Comparison of ENCODE assay signal across 26 mouse cellular contexts in the genomic region with DNA sequence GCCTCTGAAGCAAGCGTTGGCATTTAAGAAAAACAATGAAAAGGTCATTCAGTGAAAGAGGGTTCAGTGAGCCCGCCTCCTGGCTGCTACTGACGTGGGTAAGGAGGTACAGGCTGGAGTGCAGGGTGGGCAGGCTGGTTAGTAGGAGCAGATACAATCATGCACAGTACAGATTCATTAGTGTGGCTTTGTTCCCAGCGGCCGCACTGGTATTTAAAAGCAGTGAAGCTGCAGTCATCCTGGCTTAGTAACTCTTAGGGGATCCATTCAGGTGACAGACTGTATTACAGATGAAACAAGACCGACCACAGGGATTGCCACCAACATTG. TPM values are rescaled to one million over a fixed set of nuclear protein-coding genes. Genes with fewer than 3 reads are reported as not detected.
DNase-seq lines count a peak whose midpoint lies in the region; ATAC-seq lines count a peak whose summit lies in the region.
"Had no signal": no experiment of that assay in that cellular context is flagged by ENCODE, and none has a peak within 500 bp of the region (broad histone marks: within the 10 kb centered on the region; RNA-seq: fewer than 3 reads in every experiment).

No protein-coding gene starts in this region.

- H3K9me3 ChIP-seq in forebrain, embryonic 11.5 days (ENCODE audit: control insufficient read depth, low read length), result no peaks in the 10 kb centered on the region
- no peaks in the 10 kb centered on the region for H3K9me3 ChIP-seq in forebrain, embryonic 12.5 days
- H3K9me3 ChIP-seq in midbrain, embryonic 15.5 days, result no peaks in the 10 kb centered on the region
- no peaks in the 10 kb centered on the region for H3K9me3 ChIP-seq in midbrain, embryonic 10.5 days (replicated peaks)
- H3K9me3 ChIP-seq in hindbrain, embryonic 14.5 days (ENCODE audit: control insufficient read depth, low read length), result no peaks in the 10 kb centered on the region
- no peaks in the 10 kb centered on the region for H3K9me3 ChIP-seq in neural tube, embryonic 15.5 days (replicated peaks)
- H3K9me3 ChIP-seq: intestine, embryonic 15.5 days; megakaryocyte, embryonic 14.5 days had no signal

- no peaks in the 10 kb centered on the region; the same call in 1 of the 2 replicates for H3K36me3 ChIP-seq in forebrain, embryonic 11.5 days (ENCODE audit: control insufficient read depth, insufficient read depth, low read length)
- H3K36me3 ChIP-seq in forebrain, embryonic 12.5 days (replicated peaks), result peaks cover 25% of the 10 kb centered on the region; the same call in 1 of the 2 replicates
- H3K36me3 ChIP-seq in midbrain, embryonic 15.5 days (replicated peaks), result peaks cover 12% of the 10 kb centered on the region; the same call in 1 of the 2 replicates
- H3K36me3 ChIP-seq in midbrain, embryonic 10.5 days, result peaks cover 33% of the 10 kb centered on the region
- peaks cover 35% of the 10 kb centered on the region for H3K36me3 ChIP-seq in hindbrain, embryonic 14.5 days (replicated peaks; ENCODE audit: control insufficient read depth, insufficient read depth)
- H3K36me3 ChIP-seq in neural tube, embryonic 15.5 days, result peaks cover 40% of the 10 kb centered on the region
- H3K36me3 ChIP-seq: intestine, embryonic 15.5 days had no signal

- H3K4me2 ChIP-seq in forebrain, embryonic 11.5 days (ENCODE audit: low read depth, low read length, severe bottlenecking), result no peak overlapping the region
- no peak overlapping the region for H3K4me2 ChIP-seq in forebrain, embryonic 12.5 days
- H3K4me2 ChIP-seq in midbrain, embryonic 15.5 days, result no peak overlapping the region
- H3K4me2 ChIP-seq in hindbrain, embryonic 14.5 days (replicated peaks), result no peak overlapping the region
- no peak overlapping the region for H3K4me2 ChIP-seq in neural tube, embryonic 15.5 days
- H3K4me2 ChIP-seq: intestine, embryonic 15.5 days had no signal

- H3K4me3 ChIP-seq in forebrain, embryonic 11.5 days (ENCODE audit: low read depth, low read length), result no peak overlapping the region
- no peak overlapping the region for H3K4me3 ChIP-seq in forebrain, embryonic 12.5 days (replicated peaks)
- no peak overlapping the region for H3K4me3 ChIP-seq in midbrain, embryonic 15.5 days
- no peak overlapping the region for H3K4me3 ChIP-seq in midbrain, embryonic 10.5 days
- H3K4me3 ChIP-seq in hindbrain, embryonic 14.5 days (replicated peaks; ENCODE audit: low read length), result no peak overlapping the region
- H3K4me3 ChIP-seq in neural tube, embryonic 15.5 days (replicated peaks), result no peak overlapping the region
- H3K4me3 ChIP-seq: erythroblast, embryonic 14.5 days; intestine, embryonic 15.5 days; megakaryocyte, embryonic 14.5 days; myocyte had no signal

- intact Hi-C loops in left cerebral cortex, postnatal 25 days (cut with DNase I), result no loop called here

- no peaks in the 10 kb centered on the region for H3K27me3 ChIP-seq in forebrain, embryonic 11.5 days (ENCODE audit: control insufficient read depth, insufficient read depth, low read length)
- H3K27me3 ChIP-seq in forebrain, embryonic 12.5 days, result no peaks in the 10 kb centered on the region
- H3K27me3 ChIP-seq in midbrain, embryonic 15.5 days (replicated peaks), result no peaks in the 10 kb centered on the region
- no peaks in the 10 kb centered on the region for H3K27me3 ChIP-seq in midbrain, embryonic 10.5 days (ENCODE audit: low read depth, poor library complexity, severe bottlenecking)
- no peaks in the 10 kb centered on the region for H3K27me3 ChIP-seq in hindbrain, embryonic 14.5 days (ENCODE audit: control insufficient read depth, insufficient read depth, low read length)
- H3K27me3 ChIP-seq in neural tube, embryonic 15.5 days (replicated peaks), result no peaks in the 10 kb centered on the region
- H3K27me3 ChIP-seq: intestine, embryonic 15.5 days; megakaryocyte, embryonic 14.5 days had no signal

- ATAC-seq in forebrain, embryonic 11.5 days (replicated peaks; ENCODE audit: low FRiP score), result peak; percentile 54; the same call in 1 of the 2 replicates
- ATAC-seq in forebrain, embryonic 12.5 days (ENCODE audit: low FRiP score), result no peak; the same call in 1 of the 2 replicates
- ATAC-seq in midbrain, embryonic 15.5 days (replicated peaks), result peak; percentile 62
- ATAC-seq in hindbrain, embryonic 14.5 days (ENCODE audit: low FRiP score), result peak; percentile 56; the same call in 1 of the 2 replicates
- peak; percentile 56; the same call in 1 of the 2 replicates for ATAC-seq in neural tube, embryonic 15.5 days (ENCODE audit: low FRiP score)
- ATAC-seq: intestine, embryonic 15.5 days had no signal

- H3K27ac ChIP-seq in forebrain, embryonic 11.5 days (ENCODE audit: low read depth, low read length), result no peak overlapping the region
- H3K27ac ChIP-seq in forebrain, embryonic 12.5 days, result no peak overlapping the region
- H3K27ac ChIP-seq in midbrain, embryonic 15.5 days, result no peak overlapping the region
- no peak overlapping the region for H3K27ac ChIP-seq in midbrain, embryonic 10.5 days (replicated peaks)
- no peak overlapping the region for H3K27ac ChIP-seq in hindbrain, embryonic 14.5 days
- H3K27ac ChIP-seq in neural tube, embryonic 15.5 days (replicated peaks), result no peak overlapping the region
- H3K27ac ChIP-seq: intestine, embryonic 15.5 days had no signal

- H3K4me1 ChIP-seq in forebrain, embryonic 11.5 days (replicated peaks; ENCODE audit: control insufficient read depth, insufficient read depth, low read length), result no peaks in the 10 kb centered on the region
- no peaks in the 10 kb centered on the region for H3K4me1 ChIP-seq in forebrain, embryonic 12.5 days
- no peaks in the 10 kb centered on the region for H3K4me1 ChIP-seq in midbrain, embryonic 15.5 days
- H3K4me1 ChIP-seq in midbrain, embryonic 10.5 days, result no peaks in the 10 kb centered on the region
- no peaks in the 10 kb centered on the region for H3K4me1 ChIP-seq in hindbrain, embryonic 14.5 days (replicated peaks; ENCODE audit: control insufficient read depth, insufficient read depth, low read length)
- H3K4me1 ChIP-seq in neural tube, embryonic 15.5 days, result 0 out of 2 replicates have a peak, but pooled peaks cover 5% of the 10 kb centered on the region
- H3K4me1 ChIP-seq: intestine, embryonic 15.5 days had no signal

- H3K9ac ChIP-seq in forebrain, embryonic 11.5 days (ENCODE audit: low read length), result no peak overlapping the region
- no peak overlapping the region for H3K9ac ChIP-seq in forebrain, embryonic 12.5 days
- H3K9ac ChIP-seq in midbrain, embryonic 15.5 days, result no peak overlapping the region
- H3K9ac ChIP-seq in hindbrain, embryonic 14.5 days, result no peak overlapping the region
- H3K9ac ChIP-seq in neural tube, embryonic 15.5 days (replicated peaks), result no peak overlapping the region
- H3K9ac ChIP-seq: intestine, embryonic 15.5 days had no signal

- no peak for DNase-seq in forebrain, embryonic 11.5 days (ENCODE audit: low spot score)
- no peak for DNase-seq in midbrain, embryonic 10.5 days (ENCODE audit: low spot score)
- DNase-seq in hindbrain, embryonic 14.5 days (ENCODE audit: low spot score), result no peak
- no peak for DNase-seq in adrenal gland, adult 8-10 months
- no peak for DNase-seq in left cerebral cortex, postnatal 25 days (ENCODE audit: low spot score in 2 of 2)
- DNase-seq: adrenal gland, postnatal 36 days; cerebellum, adult 18-20 months; gastrocnemius, postnatal 10 days; heart, adult 18-20 months; heart, postnatal 36 days; kidney, adult 9 months; kidney, postnatal 25 days; left cerebral cortex, postnatal 4 days; liver; thymus, postnatal 14 days had no signal

- whole genome bisulfite sequencing in forebrain, embryonic 11.5 days, result 44% methylated on average over 6 of the region's 6 CpGs
- 50% methylated on average over 6 of the region's 6 CpGs for WGBS in forebrain, embryonic 12.5 days
- 69% methylated on average over 6 of the region's 6 CpGs for WGBS in midbrain, embryonic 15.5 days
- WGBS in midbrain, embryonic 10.5 days, result 66% methylated on average over 6 of the region's 6 CpGs
- WGBS in hindbrain, embryonic 14.5 days, result 55% methylated on average over 6 of the region's 6 CpGs
- WGBS in neural tube, embryonic 15.5 days, result 52% methylated on average over 6 of the region's 6 CpGs

RNA-seq across cellular contexts. Expression of a gene that starts 25.1 kb away (rescaled TPM):
- polyA plus RNA-seq in forebrain, embryonic 11.5 days (2014; fragmentation: Nextera tagmentation; extraction: Ambion mirVana), result 13.9 and 14.3 TPM in 2 replicates
- polyA plus RNA-seq in forebrain, embryonic 12.5 days (2016; fragmentation: Nextera tagmentation; extraction: Ambion mirVana), result 18.6 and 19.7 TPM in 2 replicates
- polyA plus RNA-seq in midbrain, embryonic 15.5 days (2015; fragmentation: Nextera tagmentation; extraction: Ambion mirVana), result 83.2 and 85.2 TPM in 2 replicates
- polyA plus RNA-seq in midbrain, embryonic 10.5 days (2016; fragmentation: Nextera tagmentation; extraction: Ambion mirVana), result 7.5 and 13.6 TPM in 2 replicates
- polyA plus RNA-seq in hindbrain, embryonic 14.5 days (2014; fragmentation: Nextera tagmentation; extraction: Ambion mirVana), result 94.1 and 99.4 TPM in 2 replicates
- polyA plus RNA-seq in neural tube, embryonic 15.5 days (2015; fragmentation: Nextera tagmentation; extraction: Ambion mirVana), result 84.1 and 84.6 TPM in 2 replicates
- 10 to 100 TPM in 2 of 4 experiments, 1 to 10 TPM in 2; 5.5 to 13.9 (median 8.1) TPM for total RNA-seq in adrenal gland, adult 8-10 months (2022)
- total RNA-seq in left cerebral cortex, postnatal 25 days (2021), result 100 to 1,000 TPM; 333 to 361 TPM
- total RNA-seq: MEL had no signal
- polyA plus RNA-seq: erythroblast, embryonic 14.5 days had no signal

RNA-seq across cellular contexts. Expression of a gene that starts 26.3 kb away (rescaled TPM):
- 27.8 and 29.3 TPM in 2 replicates for polyA plus RNA-seq in forebrain, embryonic 11.5 days (2014; fragmentation: Nextera tagmentation; extraction: Ambion mirVana)
- 22.8 and 25.7 TPM in 2 replicates for polyA plus RNA-seq in forebrain, embryonic 12.5 days (2016; fragmentation: Nextera tagmentation; extraction: Ambion mirVana)
- polyA plus RNA-seq in midbrain, embryonic 15.5 days (2015; fragmentation: Nextera tagmentation; extraction: Ambion mirVana), result 14.8 and 15.3 TPM in 2 replicates
- 27.2 and 30.1 TPM in 2 replicates for polyA plus RNA-seq in midbrain, embryonic 10.5 days (2016; fragmentation: Nextera tagmentation; extraction: Ambion mirVana)
- 18.5 and 18.6 TPM in 2 replicates for polyA plus RNA-seq in hindbrain, embryonic 14.5 days (2014; fragmentation: Nextera tagmentation; extraction: Ambion mirVana)
- 13.8 and 15.7 TPM in 2 replicates for polyA plus RNA-seq in neural tube, embryonic 15.5 days (2015; fragmentation: Nextera tagmentation; extraction: Ambion mirVana)
- total RNA-seq in adrenal gland, adult 8-10 months (2022), result 10 to 100 TPM; 27.1 to 53.7 (median 40.1) TPM
- total RNA-seq in left cerebral cortex, postnatal 25 days (2021), result 10 to 100 TPM; 28.9 to 30.9 TPM

RNA-seq across cellular contexts. Expression of a gene that starts 34.8 kb away (rescaled TPM):
- 134 and 151 TPM in 2 replicates for polyA plus RNA-seq in forebrain, embryonic 11.5 days (2014; fragmentation: Nextera tagmentation; extraction: Ambion mirVana)
- polyA plus RNA-seq in forebrain, embryonic 12.5 days (2016; fragmentation: Nextera tagmentation; extraction: Ambion mirVana), result 109 and 114 TPM in 2 replicates
- 37.4 and 39.5 TPM in 2 replicates for polyA plus RNA-seq in midbrain, embryonic 15.5 days (2015; fragmentation: Nextera tagmentation; extraction: Ambion mirVana)
- polyA plus RNA-seq in midbrain, embryonic 10.5 days (2016; fragmentation: Nextera tagmentation; extraction: Ambion mirVana), result 131 and 152 TPM in 2 replicates
- 47.0 and 48.5 TPM in 2 replicates for polyA plus RNA-seq in hindbrain, embryonic 14.5 days (2014; fragmentation: Nextera tagmentation; extraction: Ambion mirVana)
- 40.2 and 54.3 TPM in 2 replicates for polyA plus RNA-seq in neural tube, embryonic 15.5 days (2015; fragmentation: Nextera tagmentation; extraction: Ambion mirVana)
- total RNA-seq in adrenal gland, adult 8-10 months (2022), result 10 to 100 TPM; 17.4 to 22.0 (median 18.0) TPM
- 10 to 100 TPM; 11.6 to 13.5 TPM for total RNA-seq in left cerebral cortex, postnatal 25 days (2021)

RNA-seq across cellular contexts. Expression of a gene that starts 43.0 kb away (rescaled TPM):
- polyA plus RNA-seq in forebrain, embryonic 11.5 days (2014; fragmentation: Nextera tagmentation; extraction: Ambion mirVana), result not detected in 2 replicates
- polyA plus RNA-seq in forebrain, embryonic 12.5 days (2016; fragmentation: Nextera tagmentation; extraction: Ambion mirVana), result not detected in 2 replicates
- not detected in 2 replicates for polyA plus RNA-seq in midbrain, embryonic 15.5 days (2015; fragmentation: Nextera tagmentation; extraction: Ambion mirVana)
- polyA plus RNA-seq in midbrain, embryonic 10.5 days (2016; fragmentation: Nextera tagmentation; extraction: Ambion mirVana), result not detected in 2 replicates
- polyA plus RNA-seq in hindbrain, embryonic 14.5 days (2014; fragmentation: Nextera tagmentation; extraction: Ambion mirVana), result not detected in 2 replicates
- not detected in 2 replicates for polyA plus RNA-seq in neural tube, embryonic 15.5 days (2015; fragmentation: Nextera tagmentation; extraction: Ambion mirVana)
- total RNA-seq in adrenal gland, adult 8-10 months (2022), result 1 to 10 TPM in 1 of 4 experiments, under 1 TPM in 2, not detected in 1; 0.45 to 1.5 (median 0.97) TPM
- under 1 TPM in 1 of 2 experiments, not detected in 1; 0.99 TPM for total RNA-seq in left cerebral cortex, postnatal 25 days (2021)
- total RNA-seq: gastrocnemius, postnatal 10 days; heart, adult 18-20 months; heart, postnatal 36 days; MEL had no signal
- polyA plus RNA-seq: CD4-positive, CD25-positive, alpha-beta regulatory T cell, adult 4 months; erythroblast, embryonic 14.5 days; heart, embryonic 14.5 days; intestine, embryonic 15.5 days; liver, embryonic 16.5 days had no signal
